Mouse (Mus musculus): ENCODE results near the gene E330017A01Rik. TPM values are rescaled to one million over a fixed set of nuclear protein-coding genes. Genes with fewer than 3 reads are reported as not detected.

E330017A01Rik gene
- total and polyA plus RNA-seq, 2 experiments from 2014 or later = not detected

GRCm38 (mm10) chr16:58623114-58623513 is 15.4 kb downstream of the E330017A01Rik start:
- H3K4me2 ChIP-seq (ENCODE audit: low read depth) = no peak overlapping the region
- TF ChIP-seq CTCF (IDR thresholded peaks at IDR 0.05; ENCODE audit: low read depth) = no peak
- WGBS = 76% methylated on average over 4 of the region's 4 CpGs
- no peak for DNase-seq
- no peak for ATAC-seq
- no peak overlapping the region for H3K27ac ChIP-seq (ENCODE audit: low read depth, low read length)
- H3K27me3 ChIP-seq (ENCODE audit: insufficient read depth, low read length) = no peaks in the 10 kb centered on the region
- no peak overlapping the region for H3K9ac ChIP-seq
- no peak overlapping the region for H3K4me3 ChIP-seq (ENCODE audit: low read depth, low read length)
- H3K9me3 ChIP-seq (ENCODE audit: low read length) = no peaks in the 10 kb centered on the region
- no peaks in the 10 kb centered on the region for H3K36me3 ChIP-seq (ENCODE audit: insufficient read depth)
- H3K4me1 ChIP-seq (ENCODE audit: insufficient read depth) = no peaks in the 10 kb centered on the region

GRCm38 (mm10) chr16:58622377-58622776 is 16.2 kb downstream of the E330017A01Rik start:
- H3K9ac ChIP-seq = no peak overlapping the region
- no peak overlapping the region for H3K4me3 ChIP-seq (ENCODE audit: low read depth, low read length)
- DNase-seq (no peak), ATAC-seq (no peak)
- no peak for TF ChIP-seq CTCF (IDR thresholded peaks at IDR 0.05; ENCODE audit: low read depth)
- H3K4me2 ChIP-seq (ENCODE audit: low read depth) = no peak overlapping the region
- no peak overlapping the region for H3K27ac ChIP-seq (ENCODE audit: low read depth, low read length)
- no peaks in the 10 kb centered on the region for H3K9me3 ChIP-seq (ENCODE audit: low read length)
- WGBS = 90% methylated on average over 3 of the region's 3 CpGs
- H3K27me3 ChIP-seq (ENCODE audit: insufficient read depth, low read length) = no peaks in the 10 kb centered on the region
- no peaks in the 10 kb centered on the region for H3K36me3 ChIP-seq (ENCODE audit: insufficient read depth)
- H3K4me1 ChIP-seq (ENCODE audit: insufficient read depth) = no peaks in the 10 kb centered on the region

GRCm38 (mm10) chr16:58617346-58617745 is 21.2 kb downstream of the E330017A01Rik start:
- ATAC-seq (no peak), DNase-seq (no peak)
- no peak overlapping the region for H3K4me2 ChIP-seq (ENCODE audit: low read depth)
- no peak for TF ChIP-seq CTCF (IDR thresholded peaks at IDR 0.05; ENCODE audit: low read depth)
- H3K9ac ChIP-seq = no peak overlapping the region
- no peak overlapping the region for H3K4me3 ChIP-seq (ENCODE audit: low read depth, low read length)
- no peaks in the 10 kb centered on the region for H3K36me3 ChIP-seq (ENCODE audit: insufficient read depth)
- H3K27ac ChIP-seq (ENCODE audit: low read depth, low read length) = no peak overlapping the region
- H3K27me3 ChIP-seq (ENCODE audit: insufficient read depth, low read length) = no peaks in the 10 kb centered on the region
- H3K4me1 ChIP-seq (ENCODE audit: insufficient read depth) = no peaks in the 10 kb centered on the region
- H3K9me3 ChIP-seq (ENCODE audit: low read length) = no peaks in the 10 kb centered on the region

GRCm38 (mm10) chr16:58616878-58617277 is 21.7 kb downstream of the E330017A01Rik start, which contains the start of gene Gm813:
Gene Gm813, minus strand, starts transcription at chr16:58616978.
- Histone ChIP-seq H3K27me3 (ENCODE audit: insufficient read depth, low read length) (no peaks in the 10 kb centered on the region), H3K27ac (ENCODE audit: low read depth, low read length) (no peak within 1 kb of the TSS), H3K4me1 (ENCODE audit: insufficient read depth) (no peaks in the 10 kb centered on the region), H3K36me3 (ENCODE audit: insufficient read depth) (no peaks in the 10 kb centered on the region), H3K9ac (no peak within 1 kb of the TSS), H3K4me2 (ENCODE audit: low read depth) (no peak within 1 kb of the TSS), H3K4me3 (ENCODE audit: low read depth, low read length) (no peak within 1 kb of the TSS), H3K9me3 (ENCODE audit: low read length) (no peaks in the 10 kb centered on the region)
- no peak for TF ChIP-seq CTCF (IDR thresholded peaks at IDR 0.05; ENCODE audit: low read depth)
- WGBS = 84% methylated on average over 6 of the region's 6 CpGs
- DNase-seq (no peak), ATAC-seq (no peak)

GRCm38 (mm10) chr16:58612969-58613368 is 25.6 kb downstream of the E330017A01Rik start:
- no peaks in the 10 kb centered on the region for H3K4me1 ChIP-seq (ENCODE audit: insufficient read depth)
- no peaks in the 10 kb centered on the region for H3K9me3 ChIP-seq (ENCODE audit: low read length)
- H3K4me2 ChIP-seq (ENCODE audit: low read depth) = no peak overlapping the region
- H3K27me3 ChIP-seq (ENCODE audit: insufficient read depth, low read length) = no peaks in the 10 kb centered on the region
- no peak for ATAC-seq
- H3K36me3 ChIP-seq (ENCODE audit: insufficient read depth) = no peaks in the 10 kb centered on the region
- no peak overlapping the region for H3K27ac ChIP-seq (ENCODE audit: low read depth, low read length)
- no peak overlapping the region for H3K4me3 ChIP-seq (ENCODE audit: low read depth, low read length)
- no peak overlapping the region for H3K9ac ChIP-seq
- DNase-seq = no peak
- no peak for TF ChIP-seq CTCF (IDR thresholded peaks at IDR 0.05; ENCODE audit: low read depth)
- 65% methylated on average over 3 of the region's 3 CpGs for WGBS

- Histone ChIP-seq H3K9ac (no peak overlapping the region), H3K27me3 (ENCODE audit: insufficient read depth, low read length) (no peaks in the 10 kb centered on the region), H3K36me3 (ENCODE audit: insufficient read depth) (no peaks in the 10 kb centered on the region), H3K4me2 (ENCODE audit: low read depth) (no peak overlapping the region), H3K27ac (ENCODE audit: low read depth, low read length) (no peak overlapping the region), H3K9me3 (ENCODE audit: low read length) (no peaks in the 10 kb centered on the region), H3K4me1 (ENCODE audit: insufficient read depth) (no peaks in the 10 kb centered on the region), H3K4me3 (ENCODE audit: low read depth, low read length) (no peak overlapping the region)
- no peak for DNase-seq
- TF ChIP-seq CTCF (IDR thresholded peaks at IDR 0.05; ENCODE audit: low read depth) = no peak
- no peak for ATAC-seq
- 76% methylated on average over 5 of the region's 5 CpGs for WGBS
Observed at GRCm38 (mm10) chr16:58607101-58607500, 31.4 kb downstream of the E330017A01Rik start.

- Histone ChIP-seq H3K4me2 (ENCODE audit: low read depth) (no peak overlapping the region), H3K36me3 (ENCODE audit: insufficient read depth) (no peaks in the 10 kb centered on the region), H3K27ac (ENCODE audit: low read depth, low read length) (no peak overlapping the region), H3K9me3 (ENCODE audit: low read length) (no peaks in the 10 kb centered on the region), H3K27me3 (ENCODE audit: insufficient read depth, low read length) (no peaks in the 10 kb centered on the region), H3K4me3 (ENCODE audit: low read depth, low read length) (no peak overlapping the region), H3K9ac (no peak overlapping the region), H3K4me1 (ENCODE audit: insufficient read depth) (no peaks in the 10 kb centered on the region)
- ATAC-seq (no peak), DNase-seq (no peak)
- TF ChIP-seq CTCF (IDR thresholded peaks at IDR 0.05; ENCODE audit: low read depth) = no peak
Observed at GRCm38 (mm10) chr16:58604680-58605079, 33.9 kb downstream of the E330017A01Rik start.

- no peaks in the 10 kb centered on the region for H3K9me3 ChIP-seq (ENCODE audit: low read length)
- H3K27me3 ChIP-seq (ENCODE audit: insufficient read depth, low read length) = no peaks in the 10 kb centered on the region
- 90% methylated on average over 2 of the region's 2 CpGs for WGBS
Observed at GRCm38 (mm10) chr16:58603831-58604230, 34.7 kb downstream of the E330017A01Rik start.

More at GRCm38 (mm10) chr16:58603831-58604230, 34.7 kb downstream of the E330017A01Rik start:
- TF ChIP-seq CTCF (IDR thresholded peaks at IDR 0.05; ENCODE audit: low read depth) = no peak
- no peak overlapping the region for H3K4me2 ChIP-seq (ENCODE audit: low read depth)
- no peak overlapping the region for H3K27ac ChIP-seq (ENCODE audit: low read depth, low read length)
- no peak overlapping the region for H3K4me3 ChIP-seq (ENCODE audit: low read depth, low read length)
- H3K4me1 ChIP-seq (ENCODE audit: insufficient read depth) = no peaks in the 10 kb centered on the region
- no peak overlapping the region for H3K9ac ChIP-seq
- ATAC-seq = no peak
- no peaks in the 10 kb centered on the region for H3K36me3 ChIP-seq (ENCODE audit: insufficient read depth)
- no peak for DNase-seq
